Mouse (Mus musculus) G1E (cell line): ENCODE measurements around the gene Slc6a13.

Experiments used
- CTCF ChIP-seq: IDR thresholded peaks from 2 replicates; pipeline ENCODE4 v1.5.1; 2012; ENCODE audit warnings: low read depth, low read length, inconsistent platforms, mixed read lengths
- GATA1 ChIP-seq: IDR thresholded peaks from 2 replicates; pipeline ENCODE4 v1.6.1; 2012; ENCODE audit warnings: borderline replicate concordance, low read length, inconsistent platforms, mixed read lengths

- TF ChIP-seq CTCF (no peak), GATA1 (no peak)
Observed at GRCm38 (mm10) chr6:121336558-121336957, 36.5 kb downstream of the Slc6a13 start.
